Mouse (Mus musculus) urinary bladder, postnatal 14 days (tissue): ENCODE measurements around the gene Vgll4.

ENCODE experiments used
- DNase-seq: peaks from one replicate; pipeline ENCODE4 v3.0.0; 2021; ENCODE audit warnings: low spot score

The Vgll4 gene

GRCm38 (mm10) chr6:114871010-114871660 is 98.7 kb downstream of the Vgll4 start:
- no peak for DNase-seq

- DNase-seq = no peak
These were observed 100.2 kb downstream of the Vgll4 start for GRCm38 (mm10) chr6:114869501-114870076.

GRCm38 (mm10) chr6:114868656-114869055 is 101.1 kb downstream of the Vgll4 start:
- DNase-seq = no peak

GRCm38 (mm10) chr6:114866619-114867018 is 103.2 kb downstream of the Vgll4 start:
- DNase-seq = no peak

GRCm38 (mm10) chr6:114866078-114866477 is 103.7 kb downstream of the Vgll4 start:
- DNase-seq = no peak

- DNase-seq = no peak
These were observed 105.4 kb downstream of the Vgll4 start for GRCm38 (mm10) chr6:114864421-114864820.

- no peak for DNase-seq
These were observed 106.3 kb downstream of the Vgll4 start for GRCm38 (mm10) chr6:114863501-114863900.

- no peak for DNase-seq
These were observed 107.7 kb downstream of the Vgll4 start for GRCm38 (mm10) chr6:114862046-114862445.

GRCm38 (mm10) chr6:114861591-114861990 is 108.2 kb downstream of the Vgll4 start:
- no peak for DNase-seq

GRCm38 (mm10) chr6:114860677-114861568 is 108.9 kb downstream of the Vgll4 start:
- DNase-seq = peak; percentile 55

- DNase-seq = no peak
These were observed 111.1 kb downstream of the Vgll4 start for GRCm38 (mm10) chr6:114858722-114859053.

- no peak for DNase-seq
These were observed 111.6 kb downstream of the Vgll4 start for GRCm38 (mm10) chr6:114857996-114858721.

- no peak for DNase-seq
These were observed 113.3 kb downstream of the Vgll4 start for GRCm38 (mm10) chr6:114856501-114856900.

- no peak for DNase-seq
These were observed 114.2 kb downstream of the Vgll4 start for GRCm38 (mm10) chr6:114855644-114856043.

- no peak for DNase-seq
These were observed 115.4 kb downstream of the Vgll4 start for GRCm38 (mm10) chr6:114854368-114854767.

- no peak for DNase-seq
These were observed 117.1 kb downstream of the Vgll4 start for GRCm38 (mm10) chr6:114852739-114853138.

- DNase-seq = no peak
These were observed 118.1 kb downstream of the Vgll4 start for GRCm38 (mm10) chr6:114851688-114852087.

GRCm38 (mm10) chr6:114849787-114850186 is 120.0 kb downstream of the Vgll4 start:
- no peak for DNase-seq

GRCm38 (mm10) chr6:114848761-114849160 is 121.0 kb downstream of the Vgll4 start:
- no peak for DNase-seq

- no peak for DNase-seq
These were observed 122.1 kb downstream of the Vgll4 start for GRCm38 (mm10) chr6:114847582-114848174.

- no peak for DNase-seq
These were observed 123.5 kb downstream of the Vgll4 start for GRCm38 (mm10) chr6:114846153-114846772.

GRCm38 (mm10) chr6:114842863-114843262 is 126.9 kb downstream of the Vgll4 start:
- no peak for DNase-seq
